Mouse (Mus musculus): ENCODE results near the gene Ank2. TPM values are rescaled to one million over a fixed set of nuclear protein-coding genes. Genes with fewer than 3 reads are reported as not detected.

Ank2 gene
- total and polyA plus RNA-seq, 2 experiments from 2014 or later: 160 to 575 TPM

DNA sequence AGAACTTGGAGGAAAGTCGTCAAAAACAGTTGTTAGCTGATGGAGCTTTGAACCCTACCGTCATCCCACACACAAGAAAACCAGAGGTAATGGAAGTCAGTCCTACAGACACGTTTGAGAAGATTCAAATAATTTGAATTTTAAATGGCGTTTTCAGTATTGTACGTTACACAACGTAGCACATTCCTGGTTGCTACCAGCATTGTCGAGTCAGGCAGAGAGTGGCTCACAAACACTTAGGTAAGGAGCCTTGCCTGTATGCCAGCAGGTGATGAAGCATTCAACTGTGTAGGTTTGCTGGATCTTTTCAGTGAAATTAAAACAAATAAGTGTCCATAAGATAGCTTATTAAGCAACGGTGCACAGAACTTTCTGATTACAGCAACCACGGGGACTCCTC is 36.0 kb downstream of the Ank2 start:
- H3K27me3 ChIP-seq (ENCODE audit: insufficient read depth, low read length): no peaks in the 10 kb centered on the region
- ATAC-seq (no peak), DNase-seq (no peak)
- H3K9ac ChIP-seq: no peak overlapping the region
- H3K27ac ChIP-seq (ENCODE audit: low read depth, low read length): no peak overlapping the region
- no peak for TF ChIP-seq CTCF (IDR thresholded peaks at IDR 0.05; ENCODE audit: low read depth)
- no peaks in the 10 kb centered on the region for H3K4me1 ChIP-seq (ENCODE audit: insufficient read depth)
- WGBS: 16% methylated on average over 9 of the region's 9 CpGs
- no peaks in the 10 kb centered on the region for H3K36me3 ChIP-seq (ENCODE audit: insufficient read depth)
- no peaks in the 10 kb centered on the region for H3K9me3 ChIP-seq (ENCODE audit: low read length)
- no peak overlapping the region for H3K4me2 ChIP-seq (ENCODE audit: low read depth)
- H3K4me3 ChIP-seq (ENCODE audit: low read depth, low read length): no peak overlapping the region

DNA sequence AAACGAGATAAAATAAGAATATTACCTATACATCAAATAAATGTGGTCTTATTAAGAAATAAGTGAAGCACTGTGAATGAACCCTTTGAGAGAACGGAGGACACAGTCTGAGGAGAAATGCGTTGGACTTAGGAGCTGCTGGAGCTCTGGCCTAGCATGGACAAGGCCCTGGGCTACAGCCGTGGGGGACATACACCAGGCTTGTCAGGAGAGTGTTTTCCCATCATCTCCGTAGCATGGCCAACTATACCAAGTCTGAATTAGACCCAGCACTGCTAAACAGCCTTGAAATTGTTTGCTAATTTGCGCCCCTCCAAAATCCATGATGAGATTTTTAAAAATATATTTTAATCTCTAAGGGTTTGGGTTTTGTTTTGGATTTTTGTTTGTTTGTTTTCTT is 36.7 kb downstream of the Ank2 start:
- Histone ChIP-seq H3K4me1 (ENCODE audit: insufficient read depth) (no peaks in the 10 kb centered on the region), H3K27ac (ENCODE audit: low read depth, low read length) (no peak overlapping the region), H3K9me3 (ENCODE audit: low read length) (no peaks in the 10 kb centered on the region), H3K36me3 (ENCODE audit: insufficient read depth) (no peaks in the 10 kb centered on the region), H3K4me2 (ENCODE audit: low read depth) (no peak overlapping the region), H3K4me3 (ENCODE audit: low read depth, low read length) (no peak overlapping the region), H3K27me3 (ENCODE audit: insufficient read depth, low read length) (no peaks in the 10 kb centered on the region), H3K9ac (no peak overlapping the region)
- TF ChIP-seq CTCF (IDR thresholded peaks at IDR 0.05; ENCODE audit: low read depth): no peak
- DNase-seq: no peak
- no peak for ATAC-seq
- WGBS: 80% methylated on average over 6 of the region's 6 CpGs

DNA sequence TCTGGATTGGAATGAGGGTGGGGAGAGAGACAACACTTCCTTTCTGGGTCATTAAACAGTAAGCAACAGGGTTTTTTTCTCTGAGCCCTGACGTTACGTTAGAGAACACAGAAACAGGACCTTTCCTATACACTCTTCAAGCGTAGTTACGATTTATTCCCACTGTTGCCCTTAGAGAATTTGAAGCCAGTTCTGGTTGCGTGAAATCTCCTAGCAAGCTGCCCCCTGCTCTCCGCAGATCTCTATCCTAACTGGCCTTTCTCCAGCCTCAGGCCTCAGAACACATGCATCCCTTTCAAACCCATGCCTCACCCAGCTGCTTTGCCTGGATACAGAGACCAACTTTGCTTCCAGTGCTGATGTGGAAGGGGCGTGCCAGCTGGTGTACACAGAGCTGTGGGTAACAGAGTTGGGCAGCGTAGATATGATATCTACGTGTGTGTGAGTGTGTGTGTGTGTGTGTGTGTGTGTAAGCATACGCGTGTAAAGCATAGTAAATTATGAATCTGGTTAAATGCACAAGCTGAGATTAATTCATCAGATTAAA is 38.2 kb downstream of the Ank2 start:
- Histone ChIP-seq H3K4me2 (ENCODE audit: low read depth) (no peak overlapping the region), H3K27ac (ENCODE audit: low read depth, low read length) (no peak overlapping the region), H3K36me3 (ENCODE audit: insufficient read depth) (no peaks in the 10 kb centered on the region), H3K9ac (no peak overlapping the region), H3K27me3 (ENCODE audit: insufficient read depth, low read length) (no peaks in the 10 kb centered on the region), H3K9me3 (ENCODE audit: low read length) (no peaks in the 10 kb centered on the region), H3K4me3 (ENCODE audit: low read depth, low read length) (no peak overlapping the region), H3K4me1 (ENCODE audit: insufficient read depth) (no peaks in the 10 kb centered on the region)
- no peak for TF ChIP-seq CTCF (IDR thresholded peaks at IDR 0.05; ENCODE audit: low read depth)
- ATAC-seq: peak; percentile 16; the same call in 1 of the 2 replicates
- 62% methylated on average over 11 of the region's 11 CpGs for WGBS
- DNase-seq: no peak

DNA sequence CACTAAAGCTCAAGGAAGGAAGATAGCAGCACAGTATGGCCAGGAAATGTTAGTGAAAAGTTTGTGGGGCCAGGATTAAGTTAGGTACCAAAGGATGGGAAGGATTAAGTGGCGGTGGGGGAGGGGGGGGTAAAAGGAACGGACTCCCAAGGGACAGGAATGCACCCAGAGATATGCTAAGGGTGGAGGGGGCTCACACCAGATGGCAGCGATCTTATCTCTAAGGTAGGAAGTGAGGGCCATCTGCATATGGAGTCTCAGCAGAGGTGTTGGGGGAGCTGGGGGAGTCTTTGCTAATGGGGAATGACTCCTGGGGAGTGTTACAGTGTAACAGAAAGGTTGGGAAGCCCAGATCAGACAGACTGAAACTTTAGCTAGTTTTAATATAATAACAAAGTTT is 39.3 kb downstream of the Ank2 start:
- no peak for ATAC-seq

DNA sequence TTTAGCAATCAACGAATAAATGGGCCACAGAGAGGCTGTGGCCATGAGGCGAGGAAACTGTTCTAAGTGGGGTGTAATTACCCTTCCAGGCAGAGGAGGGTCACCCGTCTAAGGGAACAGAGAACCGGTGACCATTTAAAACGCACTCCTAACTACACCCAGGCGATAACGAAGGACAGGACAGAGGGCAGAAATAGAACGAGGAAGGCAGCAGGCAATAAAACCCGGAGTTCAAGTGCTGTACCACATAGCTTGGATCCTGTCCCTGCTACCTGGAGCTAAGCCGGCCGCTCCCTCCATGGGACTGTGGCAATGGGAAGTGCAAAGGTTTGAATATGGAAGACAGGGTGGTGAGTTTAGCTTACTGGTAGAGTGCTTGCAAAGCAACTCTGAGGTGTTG is 40.2 kb downstream of the Ank2 start:
- no peak for TF ChIP-seq CTCF (IDR thresholded peaks at IDR 0.05; ENCODE audit: low read depth)
- no peak for DNase-seq
- 57% methylated on average over 11 of the region's 11 CpGs for WGBS
- ATAC-seq: no peak
- no peak overlapping the region for H3K27ac ChIP-seq (ENCODE audit: low read depth, low read length)
- no peaks in the 10 kb centered on the region for H3K27me3 ChIP-seq (ENCODE audit: insufficient read depth, low read length)
- no peaks in the 10 kb centered on the region for H3K9me3 ChIP-seq (ENCODE audit: low read length)
- H3K36me3 ChIP-seq (ENCODE audit: insufficient read depth): no peaks in the 10 kb centered on the region
- no peak overlapping the region for H3K9ac ChIP-seq
- H3K4me2 ChIP-seq (ENCODE audit: low read depth): no peak overlapping the region
- H3K4me1 ChIP-seq (ENCODE audit: insufficient read depth): no peaks in the 10 kb centered on the region
- H3K4me3 ChIP-seq (ENCODE audit: low read depth, low read length): no peak overlapping the region

More for the DNA sequence above, 39.3 kb downstream of the Ank2 start:
- no peak overlapping the region for H3K4me2 ChIP-seq (ENCODE audit: low read depth)
- H3K9me3 ChIP-seq (ENCODE audit: low read length): no peaks in the 10 kb centered on the region
- WGBS: 39% methylated on average over 3 of the region's 3 CpGs
- no peak overlapping the region for H3K27ac ChIP-seq (ENCODE audit: low read depth, low read length)
- H3K36me3 ChIP-seq (ENCODE audit: insufficient read depth): no peaks in the 10 kb centered on the region
- no peak for DNase-seq
- no peak for TF ChIP-seq CTCF (IDR thresholded peaks at IDR 0.05; ENCODE audit: low read depth)
- no peak overlapping the region for H3K9ac ChIP-seq
- no peaks in the 10 kb centered on the region for H3K27me3 ChIP-seq (ENCODE audit: insufficient read depth, low read length)
- no peak overlapping the region for H3K4me3 ChIP-seq (ENCODE audit: low read depth, low read length)
- H3K4me1 ChIP-seq (ENCODE audit: insufficient read depth): no peaks in the 10 kb centered on the region

DNA sequence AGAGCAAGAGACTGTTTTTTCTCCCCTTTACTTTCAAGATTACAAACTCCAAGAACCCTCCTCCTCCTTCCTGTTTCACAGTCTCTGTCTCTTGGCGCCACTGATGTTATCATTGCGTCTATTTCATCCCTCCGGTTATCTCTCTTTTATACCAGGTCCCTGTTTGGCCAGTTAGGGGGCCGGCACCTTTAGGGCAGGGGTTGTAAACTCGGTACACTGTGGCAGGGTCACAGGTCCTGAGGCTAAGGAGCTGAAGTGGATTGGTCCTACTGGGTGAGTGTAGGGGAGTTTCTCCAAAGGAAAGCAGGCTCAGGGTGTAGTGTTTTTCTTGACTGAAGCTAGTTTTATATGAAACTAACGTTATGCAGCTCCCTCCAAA is 40.7 kb downstream of the Ank2 start:
- no peak overlapping the region for H3K9ac ChIP-seq
- no peak for TF ChIP-seq CTCF (IDR thresholded peaks at IDR 0.05; ENCODE audit: low read depth)
- 60% methylated on average over 6 of the region's 6 CpGs for WGBS

DNA sequence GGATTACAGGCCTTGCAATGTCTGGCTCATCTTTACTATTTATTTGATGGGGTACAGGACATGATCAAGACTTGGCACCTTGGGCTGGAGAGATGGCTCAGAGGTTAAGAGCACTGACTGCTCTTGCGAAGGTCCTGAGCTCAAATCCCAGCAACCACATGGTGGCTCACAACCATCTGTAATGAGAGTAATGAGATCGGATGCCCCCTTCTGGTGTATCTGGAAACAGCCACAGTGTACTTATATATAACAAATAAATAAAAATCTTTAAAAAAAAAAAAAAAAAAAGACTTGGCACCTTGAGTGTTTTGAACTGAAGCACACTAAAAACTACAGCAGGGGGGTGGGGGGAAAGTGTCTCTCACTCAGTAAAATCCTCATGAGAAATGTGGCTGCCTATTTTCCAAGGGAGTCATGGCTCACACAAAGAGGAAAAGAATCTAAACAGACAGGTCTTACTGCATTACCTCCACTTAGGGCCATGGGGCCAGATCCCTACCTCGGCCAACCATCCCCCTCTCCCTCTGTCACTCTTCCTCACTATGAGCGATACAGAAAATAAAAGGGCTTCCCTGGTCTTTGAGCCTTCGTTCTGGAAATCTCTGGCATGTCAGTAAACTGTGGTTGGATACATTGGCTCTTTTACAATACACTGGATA is 41.3 kb downstream of the Ank2 start:
- no peaks in the 10 kb centered on the region for H3K9me3 ChIP-seq (ENCODE audit: low read length)
- no peak for TF ChIP-seq CTCF (IDR thresholded peaks at IDR 0.05; ENCODE audit: low read depth)
- DNase-seq: no peak
- H3K4me2 ChIP-seq (ENCODE audit: low read depth): no peak overlapping the region
- no peak overlapping the region for H3K4me3 ChIP-seq (ENCODE audit: low read depth, low read length)
- H3K9ac ChIP-seq: no peak overlapping the region
- WGBS: 42% methylated on average over 5 of the region's 5 CpGs
- no peak overlapping the region for H3K27ac ChIP-seq (ENCODE audit: low read depth, low read length)
- no peaks in the 10 kb centered on the region for H3K4me1 ChIP-seq (ENCODE audit: insufficient read depth)
- no peak for ATAC-seq
- no peaks in the 10 kb centered on the region for H3K36me3 ChIP-seq (ENCODE audit: insufficient read depth)
- no peaks in the 10 kb centered on the region for H3K27me3 ChIP-seq (ENCODE audit: insufficient read depth, low read length)

More for the DNA sequence above, 40.7 kb downstream of the Ank2 start:
- DNase-seq (no peak), ATAC-seq (no peak)
- H3K27ac ChIP-seq (ENCODE audit: low read depth, low read length): no peak overlapping the region
- no peaks in the 10 kb centered on the region for H3K9me3 ChIP-seq (ENCODE audit: low read length)
- H3K4me1 ChIP-seq (ENCODE audit: insufficient read depth): no peaks in the 10 kb centered on the region
- H3K27me3 ChIP-seq (ENCODE audit: insufficient read depth, low read length): no peaks in the 10 kb centered on the region
- no peak overlapping the region for H3K4me3 ChIP-seq (ENCODE audit: low read depth, low read length)
- H3K4me2 ChIP-seq (ENCODE audit: low read depth): no peak overlapping the region
- H3K36me3 ChIP-seq (ENCODE audit: insufficient read depth): no peaks in the 10 kb centered on the region

Measured in forebrain, postnatal 0 days (tissue).